Mouse (Mus musculus) megakaryocyte, adult 5-6 weeks (primary cell): ENCODE data around the gene E330014E10Rik. TPM values are rescaled to one million over a fixed set of nuclear protein-coding genes. Genes with fewer than 3 reads are reported as not detected.
"Not testable (repeated sequence)": the region's sequence is repeated elsewhere in the genome, so short reads cannot be mapped to it uniquely, and the experiment has no call there.

Source experiments
- ATAC-seq: 2 replicates; pipeline ENCODE4 v1.8.0; 2016; ENCODE audit warnings: mild to moderate bottlenecking, inconsistent platforms; ENCODE audit not compliant: poor library complexity, severe bottlenecking
- total RNA-seq, 2 experiments: library from RNA; stranded (forward) in 1 of 2; stranded (reverse) in 1 of 2; fragments of 153-499, 151-499 nt in 1 of 2; fragments of 221-1000, 200-1000 nt in 1 of 2; gene quantifications; 2 replicates each; pipeline versions ENCODE4 v1.2.3 to v1.2.4; 2015 to 2017

The E330014E10Rik gene
- not detected in 2 replicates for total RNA-seq (2015)
- total RNA-seq (2017) = not detected in 2 replicates

DNA sequence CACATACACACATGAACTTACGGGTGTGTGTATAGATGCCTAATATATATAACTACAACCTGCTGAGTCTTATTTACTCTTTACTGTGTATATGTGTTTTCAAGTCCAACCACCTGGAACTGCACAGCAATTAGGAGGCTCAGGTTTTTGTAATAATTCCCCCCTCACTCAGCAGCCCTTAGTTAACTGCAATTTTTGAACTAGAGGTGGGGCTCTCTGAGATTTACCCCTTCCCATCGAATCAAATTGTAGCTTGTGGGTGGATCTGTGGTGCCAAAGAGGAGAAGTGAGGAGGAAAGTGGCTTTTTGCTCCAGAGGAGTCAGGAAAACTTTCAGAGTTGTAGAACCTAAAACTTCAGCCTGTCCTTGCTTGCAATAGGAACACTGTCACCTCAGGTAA lies at the start of gene E330014E10Rik:
TSS of gene E330014E10Rik (plus strand) at position 301 of the 400 bp plus-strand sequence.
- ATAC-seq = not testable (repeated sequence)

DNA sequence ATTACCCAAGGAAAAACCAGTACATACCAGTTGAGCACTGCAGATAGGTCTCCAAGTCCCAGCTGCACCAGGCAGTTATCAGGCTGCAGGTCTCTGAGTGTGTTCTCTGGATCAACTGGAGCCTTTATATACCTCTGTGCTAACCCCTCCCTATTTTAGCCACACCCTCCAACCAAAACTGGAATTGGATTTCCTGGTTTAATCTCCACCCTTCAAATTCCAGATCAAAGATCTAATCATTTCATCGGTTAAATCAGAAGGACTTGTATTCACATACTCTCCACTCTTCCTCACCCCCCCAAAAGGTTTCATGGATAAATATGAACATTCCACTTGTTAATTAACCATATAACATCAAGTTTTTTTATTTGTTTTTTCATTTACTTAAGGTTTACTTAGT lies 39.7 kb upstream of the E330014E10Rik start, which contains the start of gene Gm7978:
TSS of gene Gm7978 (minus strand) at position 101 of the 400 bp plus-strand sequence.
- not testable (repeated sequence) for ATAC-seq

DNA sequence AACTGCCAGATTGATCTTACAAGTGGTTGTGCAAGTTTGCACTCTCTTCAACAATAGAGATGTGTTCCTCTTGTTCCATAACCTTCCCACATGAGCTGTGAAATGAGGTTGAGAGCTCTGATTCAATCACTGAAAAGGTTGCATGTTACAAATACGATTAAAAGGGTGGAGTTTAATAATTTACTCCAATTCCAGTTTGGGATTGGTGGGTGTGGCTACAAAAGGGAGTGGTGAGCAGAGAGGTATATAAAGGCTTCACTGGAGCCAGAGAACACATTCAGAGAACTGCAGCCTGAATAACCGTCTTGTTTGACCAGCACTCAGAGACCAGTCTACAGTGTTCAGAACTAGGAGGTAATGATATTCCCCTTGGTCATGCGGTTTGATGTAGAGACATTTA lies 34.1 kb upstream of the E330014E10Rik start, which contains the start of gene Gm7982:
TSS of gene Gm7982 (plus strand) at position 301 of the 400 bp plus-strand sequence.
- not testable (repeated sequence) for ATAC-seq

DNA sequence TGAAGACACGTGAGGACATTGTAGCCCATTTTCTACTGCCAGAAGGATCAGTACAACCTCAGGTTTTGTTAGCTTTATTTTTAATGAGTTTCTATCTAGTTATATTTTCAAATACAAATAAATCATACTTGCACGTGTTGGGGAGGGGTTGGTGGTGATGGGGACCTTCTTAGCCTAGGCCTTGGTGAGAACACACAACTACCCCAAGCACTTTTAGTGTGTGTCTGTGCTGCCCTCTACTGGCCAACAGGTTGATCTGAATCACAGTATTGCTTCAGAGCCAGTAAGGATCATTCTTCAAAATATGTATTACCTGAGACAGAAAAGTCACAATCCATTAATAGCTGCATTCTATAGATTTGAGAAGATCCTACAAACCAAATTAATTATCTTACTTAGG lies 35.1 kb downstream of the E330014E10Rik start:
- ATAC-seq = not testable (repeated sequence)

DNA sequence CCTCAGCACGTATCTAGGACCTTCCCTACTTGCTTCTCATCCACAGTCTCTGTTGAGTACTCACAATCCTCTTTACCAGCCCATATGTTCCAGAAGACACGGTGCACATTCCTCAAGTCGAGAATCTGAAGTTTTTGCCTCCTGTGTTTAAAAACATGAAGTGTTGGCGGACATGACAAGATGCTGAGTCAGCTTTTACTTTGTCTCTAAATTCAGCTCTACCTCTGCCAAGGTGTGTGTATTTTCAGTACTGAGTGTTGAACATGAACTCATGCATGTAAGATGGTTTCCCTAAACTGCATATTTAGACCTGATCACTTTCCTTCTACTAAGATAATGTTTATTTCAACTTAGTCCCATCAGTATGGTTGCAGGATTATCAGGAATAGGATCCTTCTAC lies 60.8 kb downstream of the E330014E10Rik start:
- ATAC-seq = no peak

DNA sequence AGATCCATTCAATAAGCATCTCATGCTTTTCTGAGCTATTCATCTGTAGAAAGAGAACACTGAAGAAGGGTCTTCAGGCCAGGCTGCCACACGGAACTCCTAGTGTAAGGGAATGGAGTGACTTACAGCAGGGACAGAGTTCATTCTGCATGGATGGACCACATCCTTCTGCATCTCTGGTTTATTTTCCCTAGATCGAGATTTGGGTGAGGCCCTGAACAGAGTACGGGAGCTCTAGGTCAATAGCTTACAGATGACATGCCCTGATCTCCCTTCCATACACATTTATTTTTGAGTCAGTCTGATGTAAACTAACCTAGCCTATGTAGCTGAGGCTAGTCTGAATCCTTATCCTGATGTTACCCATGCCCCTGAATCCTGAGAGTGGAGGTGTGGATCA lies 78.2 kb downstream of the E330014E10Rik start:
- ATAC-seq = no peak

Other genes with a start within 250 kb of the E330014E10Rik start
- not detected in 2 replicates for gene Gm7971, start 181.1 kb upstream of the E330014E10Rik start, total RNA-seq (2015)
- not detected in 2 replicates for gene Gm7971, start 181.1 kb upstream of the E330014E10Rik start, total RNA-seq (2017)
- gene Gm7978, start 39.8 kb upstream of the E330014E10Rik start, total RNA-seq (2015) = not detected in 2 replicates
- not detected in 2 replicates for gene Gm7978, start 39.8 kb upstream of the E330014E10Rik start, total RNA-seq (2017)
- gene Gm7982, start 34.0 kb upstream of the E330014E10Rik start, total RNA-seq (2015) = not detected in 2 replicates
- not detected in 2 replicates for gene Gm7982, start 34.0 kb upstream of the E330014E10Rik start, total RNA-seq (2017)
- not detected in 2 replicates for gene Cxcl13, start 181.0 kb downstream of the E330014E10Rik start, total RNA-seq (2015)
- gene Cxcl13, start 181.0 kb downstream of the E330014E10Rik start, total RNA-seq (2017) = not detected in 2 replicates